Mouse (Mus musculus) CH12.LX (cell line): Measurements from ENCODE around the gene Dgkg. TPM values are rescaled to one million over a fixed set of nuclear protein-coding genes. Genes with fewer than 3 reads are reported as not detected.

Experiments
- DNase-seq: peaks from one replicate; pipeline ENCODE4 v3.0.0-alpha.2; 2013; ENCODE audit errors: extremely low read depth
- H3K27ac ChIP-seq: 2 replicates; pipeline ENCODE4 v1.5.1; 2012; ENCODE audit warnings: low read depth, mild to moderate bottlenecking, control low read depth, moderate library complexity; ENCODE audit not compliant: insufficient read depth
- H3K27me3 ChIP-seq: replicated peaks from 2 replicates; pipeline ENCODE3; 2012; ENCODE audit warnings: inconsistent platforms
- H3K36me3 ChIP-seq, 2 experiments: replicated peaks in 1 of 2; 2 replicates each; pipeline versions ENCODE3 to v1.6.1; 2012; ENCODE audit warnings: inconsistent platforms in 1 of 2, low read length in 1 of 2, mild to moderate bottlenecking in 1 of 2, mixed read lengths in 1 of 2, moderate library complexity in 1 of 2; ENCODE audit not compliant: control insufficient read depth in 1 of 2, insufficient read depth in 1 of 2
- H3K4me1 ChIP-seq, 2 experiments: 2 replicates each; pipeline ENCODE4 v1.6.1; 2012; ENCODE audit warnings: inconsistent platforms in 1 of 2, moderate library complexity in 1 of 2; ENCODE audit not compliant: insufficient read depth in 2 of 2, control insufficient read depth in 1 of 2
- H3K4me2 ChIP-seq: 2 replicates; pipeline ENCODE4 v1.6.1; 2012; ENCODE audit warnings: low read depth, mild to moderate bottlenecking, control low read depth; ENCODE audit not compliant: poor library complexity, insufficient read depth, severe bottlenecking
- H3K4me3 ChIP-seq, 3 experiments: fragments of 150-350 bp in 1 of 3; sonication (generic) in 1 of 3; replicated peaks in 1 of 3; 2 replicates each; pipeline versions ENCODE3 to v1.5.1; 2011 to 2012; ENCODE audit warnings: low read depth in 2 of 3, low read length in 2 of 3, mild to moderate bottlenecking in 2 of 3, moderate library complexity in 2 of 3, control low read depth in 1 of 3, improper control_type of control experiment in 1 of 3, inconsistent platforms in 1 of 3, mixed read lengths in 1 of 3; ENCODE audit not compliant: poor library complexity in 1 of 3
- H3K79me2 ChIP-seq: replicated peaks from 2 replicates; pipeline ENCODE4 v1.6.1; 2012; ENCODE audit warnings: mild to moderate bottlenecking, moderate library complexity; ENCODE audit not compliant: control insufficient read depth, poor library complexity, insufficient read depth, severe bottlenecking; ENCODE audit errors: extremely low read depth
- H3K9ac ChIP-seq: 2 replicates; pipeline ENCODE4 v1.6.1; 2012; ENCODE audit warnings: low read depth, mild to moderate bottlenecking, control low read depth, moderate library complexity; ENCODE audit not compliant: insufficient read depth
- H3K9me3 ChIP-seq: replicated peaks from 2 replicates; pipeline ENCODE3; 2012; ENCODE audit warnings: low read length, inconsistent platforms, mixed read lengths
- BHLHE40 ChIP-seq: IDR thresholded peaks from 2 replicates; pipeline ENCODE4 v1.6.1; 2011; ENCODE audit warnings: mild to moderate bottlenecking, low read depth, low read length, improper control_type of control experiment
- CHD1 ChIP-seq: IDR thresholded peaks from 2 replicates; pipeline ENCODE4 v1.6.1; 2012; ENCODE audit warnings: low read depth, low read length, improper control_type of control experiment, inconsistent platforms
- CHD2 ChIP-seq: IDR thresholded peaks from 2 replicates; pipeline ENCODE4 v1.6.1; 2011; ENCODE audit warnings: low read length, improper control_type of control experiment
- E2F4 ChIP-seq: IDR thresholded peaks from 2 replicates; pipeline ENCODE4 v1.6.1; 2011; ENCODE audit warnings: low read depth, low read length, improper control_type of control experiment; ENCODE audit not compliant: insufficient replicate concordance
- ELF1 ChIP-seq: IDR thresholded peaks from 2 replicates; pipeline ENCODE4 v1.6.1; 2014; ENCODE audit warnings: low read depth, mild to moderate bottlenecking, inconsistent platforms, low read length, improper control_type of control experiment
- EP300 ChIP-seq: IDR thresholded peaks from 2 replicates; pipeline ENCODE4 v1.6.1; 2011; ENCODE audit warnings: low read length, improper control_type of control experiment
- ETS1 ChIP-seq: conservative IDR thresholded peaks from 2 replicates; pipeline ENCODE4 v1.6.1; 2012; ENCODE audit warnings: low read depth, mild to moderate bottlenecking, inconsistent platforms, low read length, improper control_type of control experiment, moderate library complexity
- GABPA ChIP-seq: IDR thresholded peaks from 2 replicates; pipeline ENCODE4 v1.6.1; 2012; ENCODE audit warnings: low read depth, low read length, improper control_type of control experiment, inconsistent platforms; ENCODE audit not compliant: insufficient replicate concordance
- JUN ChIP-seq: IDR thresholded peaks from 2 replicates; pipeline ENCODE4 v1.6.1; 2011; ENCODE audit warnings: low read depth, mild to moderate bottlenecking, low read length, improper control_type of control experiment, moderate library complexity; ENCODE audit not compliant: insufficient read depth
- KAT2A ChIP-seq: IDR thresholded peaks from 2 replicates; pipeline ENCODE4 v1.6.1; 2012; ENCODE audit warnings: low read length, improper control_type of control experiment, inconsistent platforms; ENCODE audit not compliant: insufficient replicate concordance
- MAFK ChIP-seq: IDR thresholded peaks from 2 replicates; pipeline ENCODE4 v1.6.1; 2011; ENCODE audit warnings: low read length, improper control_type of control experiment; ENCODE audit not compliant: insufficient replicate concordance
- MAX ChIP-seq: IDR thresholded peaks from 2 replicates; pipeline ENCODE4 v1.6.1; 2011; ENCODE audit warnings: low read length, improper control_type of control experiment
- MAZ ChIP-seq: IDR thresholded peaks from 2 replicates; pipeline ENCODE4 v1.6.1; 2012; ENCODE audit warnings: low read depth, mild to moderate bottlenecking, inconsistent platforms, low read length, improper control_type of control experiment, moderate library complexity
- MEF2A ChIP-seq: IDR thresholded peaks from 2 replicates; pipeline ENCODE4 v1.6.1; 2014; ENCODE audit warnings: low read depth, mild to moderate bottlenecking, inconsistent platforms, low read length, improper control_type of control experiment, borderline replicate concordance
- MXI1 ChIP-seq: IDR thresholded peaks from 2 replicates; pipeline ENCODE4 v1.6.1; 2011; ENCODE audit warnings: mild to moderate bottlenecking, low read depth, low read length, improper control_type of control experiment
- MYC ChIP-seq: IDR thresholded peaks from 2 replicates; pipeline ENCODE4 v1.6.1; 2011; ENCODE audit warnings: low read depth, mild to moderate bottlenecking, improper control_type of control experiment, low read length
- NELFE ChIP-seq: IDR thresholded peaks from 2 replicates; pipeline ENCODE4 v1.6.1; 2011; ENCODE audit warnings: low read depth, low read length, improper control_type of control experiment
- NRF1 ChIP-seq: IDR thresholded peaks from 2 replicates; pipeline ENCODE4 v1.6.1; 2014; ENCODE audit warnings: low read depth, mild to moderate bottlenecking, inconsistent platforms, low read length, improper control_type of control experiment, moderate library complexity
- PAX5 ChIP-seq: IDR thresholded peaks from 2 replicates; pipeline ENCODE4 v1.6.1; 2012; ENCODE audit warnings: low read length, inconsistent platforms, mixed read lengths
- POLR2A ChIP-seq: IDR thresholded peaks from 2 replicates; pipeline ENCODE4 v1.6.1; 2011; ENCODE audit warnings: low read depth, mild to moderate bottlenecking, improper control_type of control experiment, low read length
- POLR2AphosphoS2 ChIP-seq: IDR thresholded peaks from 2 replicates; pipeline ENCODE4 v1.6.1; 2011; ENCODE audit warnings: low read depth, low read length, improper control_type of control experiment
- RAD21 ChIP-seq: IDR thresholded peaks from 2 replicates; pipeline ENCODE4 v1.6.1; 2011; ENCODE audit warnings: low read depth, mild to moderate bottlenecking, low read length, improper control_type of control experiment, moderate library complexity
- SMC3 ChIP-seq: IDR thresholded peaks from 2 replicates; pipeline ENCODE4 v1.6.1; 2011; ENCODE audit warnings: low read depth, low read length, improper control_type of control experiment
- TBP ChIP-seq: conservative IDR thresholded peaks from 2 replicates; pipeline ENCODE4 v1.6.1; 2011; ENCODE audit warnings: low read depth, low read length, improper control_type of control experiment
- TCF12 ChIP-seq: IDR thresholded peaks from 2 replicates; pipeline ENCODE4 v1.6.1; 2014; ENCODE audit warnings: low read depth, mild to moderate bottlenecking, inconsistent platforms, low read length, improper control_type of control experiment
- USF1 ChIP-seq: IDR thresholded peaks from 2 replicates; pipeline ENCODE4 v1.6.1; 2014; ENCODE audit warnings: low read depth, mild to moderate bottlenecking, inconsistent platforms, low read length, improper control_type of control experiment
- ZC3H11A ChIP-seq: IDR thresholded peaks from 2 replicates; pipeline ENCODE4 v1.6.1; 2012; ENCODE audit warnings: low read depth, mild to moderate bottlenecking, inconsistent platforms, low read length, improper control_type of control experiment
- ZKSCAN1 ChIP-seq: IDR thresholded peaks from 2 replicates; pipeline ENCODE4 v1.6.1; 2012; ENCODE audit warnings: low read depth, inconsistent platforms, low read length, improper control_type of control experiment, borderline replicate concordance
- ZMIZ1 ChIP-seq: IDR thresholded peaks from 2 replicates; pipeline ENCODE4 v1.6.1; 2012; ENCODE audit warnings: low read depth, mild to moderate bottlenecking, inconsistent platforms, low read length, improper control_type of control experiment
- ZNF384 ChIP-seq: IDR thresholded peaks from 2 replicates; pipeline ENCODE4 v1.6.1; 2012; ENCODE audit warnings: low read depth, low read length, improper control_type of control experiment, inconsistent platforms
- dilution Hi-C: fragments of 300-500 bp; cut with MboI; formaldehyde crosslinking; loops from 2 replicates; pipeline ENCODE4 v1.14.3; 2020; ENCODE audit warnings: low sequenced_read_pairs; ENCODE audit not compliant: extremely low pct_unique_long_range_greater_than_20kb, extremely low pct_ligation_motif_present
- in situ Hi-C: fragments of 300-500 bp; cut with MboI; formaldehyde crosslinking; loops from 3 replicates; pipeline ENCODE4 v1.14.3; 2019; ENCODE audit warnings: low sequenced_read_pairs, low pct_ligation_motif_present, low pct_unique_long_range_greater_than_20kb, mixed read lengths
- polyA plus RNA-seq: library from polyadenylated mRNA; unstranded; fragments of >175 nt; gene quantifications from 2 replicates; pipeline ENCODE4 v1.2.1, GENCODE M21; 2012; ENCODE audit warnings: low read depth; ENCODE audit not compliant: insufficient read length
- total RNA-seq, 2 experiments: library from RNA; depleted of rRNA; stranded (reverse); fragments of 300-350 nt in 1 of 2; fragments of >200 nt in 1 of 2; gene quantifications; 2 replicates each; pipeline ENCODE4 v1.2.3; 2012 to 2014

The Dgkg gene
- total and polyA plus RNA-seq, 3 experiments: 2.0 to 9.2 (median 3.0) TPM

GRCm38 (mm10) chr16:22689622-22690021, 32.6 kb upstream of the Dgkg start (continued):
- TF ChIP-seq POLR2AphosphoS2 (no peak), CHD1 (no peak), KAT2A (no peak), RAD21 (peak; percentile 88), ELF1 (peak; percentile 57), EP300 (peak; percentile 78), MAX (no peak), MXI1 (peak; percentile 18; the same call in 1 of the 2 replicates), TCF12 (no peak), PAX5 (no peak), USF1 (no peak), ZNF384 (no peak), BHLHE40 (0 out of 2 replicates have a peak, but pooled peaks have one; percentile 25)

GRCm38 (mm10) chr16:22687711-22688230, 30.8 kb upstream of the Dgkg start:
- TF ChIP-seq MEF2A: no peak
- Histone ChIP-seq H3K4me2 (no peak overlapping the region), H3K27ac (no peak overlapping the region), H3K9ac (no peak overlapping the region), H3K4me1 (peaks cover 12 to 43% of the 10 kb centered on the region in 2 experiments), H3K27me3 (no peaks in the 10 kb centered on the region), H3K4me3 (no peak overlapping the region), H3K79me2 (no peaks in the 10 kb centered on the region), H3K9me3 (no peaks in the 10 kb centered on the region), H3K36me3 (no peaks in the 10 kb centered on the region)
- dilution Hi-C loops: no loop called here
- in situ Hi-C loops: no loop called here
- no peak for DNase-seq

- Histone ChIP-seq H3K27me3 (no peaks in the 10 kb centered on the region), H3K36me3 (no peaks in the 10 kb centered on the region), H3K4me1 (peaks cover 11 to 23% of the 10 kb centered on the region in 2 experiments), H3K9me3 (no peaks in the 10 kb centered on the region), H3K9ac (no peak overlapping the region), H3K27ac (no peak overlapping the region), H3K4me3 (no peak overlapping the region), H3K4me2 (no peak overlapping the region), H3K79me2 (no peaks in the 10 kb centered on the region)
- in situ Hi-C loops: no loop called here
- no peak for DNase-seq
- dilution Hi-C loops: no loop called here
- TF ChIP-seq MAX (no peak), TBP (0 out of 2 replicates have a peak, but pooled peaks have one; percentile 14), ZC3H11A (no peak), RAD21 (no peak), E2F4 (no peak), SMC3 (no peak), ZKSCAN1 (no peak), EP300 (peak; percentile 82), JUN (no peak), MEF2A (peak; percentile 53; the same call in 1 of the 2 replicates), ETS1 (peak; percentile 61; the same call in 1 of the 2 replicates), POLR2A (no peak), MAFK (no peak), ZMIZ1 (no peak), KAT2A (no peak), CHD2 (no peak), CHD1 (no peak), GABPA (no peak), NRF1 (no peak), NELFE (no peak), ZNF384 (no peak), MYC (no peak), MAZ (no peak), MXI1 (no peak)
Observed at GRCm38 (mm10) chr16:22683605-22684004, 26.6 kb upstream of the Dgkg start.
